Mouse (Mus musculus) heart, postnatal 10 days (tissue): ENCODE measurements at regions not wholly inside any gene's neighbourhood (a gene's known extent, or its start where the extent isn't known, plus 50 kb on each side); places are given as distances from the start of the nearest gene placed in this dataset.

Experiments
- DNase-seq, 2 experiments: peaks; one replicate each; pipeline ENCODE4 v3.0.0; 2021
- intact Hi-C: fragments of 180-260 bp; cut with DNase I; formaldehyde crosslinking; loops from one replicate; pipeline ENCODE4 v1.15.1; 2025

GRCm38 (mm10) chr1:184536311-184537200 is 195.9 kb downstream of the Hlx start:
- intact Hi-C loops: no loop called here
- no peak for DNase-seq

GRCm38 (mm10) chr1:184535691-184536090 is 196.7 kb downstream of the Hlx start:
- DNase-seq: no peak
- intact Hi-C loops: no loop called here

GRCm38 (mm10) chr1:184534511-184534910 is 197.9 kb downstream of the Hlx start:
- intact Hi-C loops: no loop called here
- no peak for DNase-seq

GRCm38 (mm10) chr1:184533870-184534269 is 198.5 kb downstream of the Hlx start:
- DNase-seq: no peak
- intact Hi-C loops: no loop called here

GRCm38 (mm10) chr1:184532488-184533055 is 199.8 kb downstream of the Hlx start:
- no peak for DNase-seq
- intact Hi-C loops: no loop called here

GRCm38 (mm10) chr1:184530606-184531320 is 201.7 kb downstream of the Hlx start:
- intact Hi-C loops: no loop called here
- DNase-seq: no peak

- intact Hi-C loops: no loop called here
These were observed 206.7 kb downstream of the Hlx start for GRCm38 (mm10) chr1:184525740-184526139.

GRCm38 (mm10) chr1:184519551-184519950 is 212.9 kb downstream of the Hlx start:
- intact Hi-C loops: no loop called here
- DNase-seq: peak; percentile 43 to 50

More at GRCm38 (mm10) chr1:184525740-184526139, 206.7 kb downstream of the Hlx start:
- no peak for DNase-seq

- intact Hi-C loops: no loop called here
- no peak for DNase-seq
These were observed 227.8 kb downstream of the Hlx start for GRCm38 (mm10) chr1:184504663-184505062.

GRCm38 (mm10) chr1:184503827-184504355 is 228.5 kb downstream of the Hlx start:
- intact Hi-C loops: no loop called here
- no peak for DNase-seq

GRCm38 (mm10) chr1:184500702-184501101 is 231.7 kb downstream of the Hlx start:
- intact Hi-C loops: no loop called here
- no peak for DNase-seq

GRCm38 (mm10) chr1:184498909-184499525 is 233.4 kb downstream of the Hlx start:
- intact Hi-C loops: no loop called here
- peak; percentile 10 for DNase-seq

- intact Hi-C loops: no loop called here
- DNase-seq: no peak
These were observed 235.4 kb downstream of the Hlx start for GRCm38 (mm10) chr1:184497007-184497406.

GRCm38 (mm10) chr1:184493811-184494210 is 238.6 kb downstream of the Hlx start:
- no peak for DNase-seq
- intact Hi-C loops: no loop called here

GRCm38 (mm10) chr1:184492115-184492514 is 240.3 kb downstream of the Hlx start:
- no peak for DNase-seq

GRCm38 (mm10) chr1:184491252-184491651 is 241.2 kb downstream of the Hlx start:
- DNase-seq: no peak
- intact Hi-C loops: no loop called here

More at GRCm38 (mm10) chr1:184492115-184492514, 240.3 kb downstream of the Hlx start:
- intact Hi-C loops: no loop called here

- intact Hi-C loops: no loop called here
- DNase-seq: no peak
These were observed 245.0 kb downstream of the Hlx start for GRCm38 (mm10) chr1:184487409-184487808.

- intact Hi-C loops: no loop called here
- no peak for DNase-seq
These were observed 247.6 kb downstream of the Hlx start for GRCm38 (mm10) chr1:184484801-184485200.

- intact Hi-C loops: no loop called here
- no peak for DNase-seq
These were observed 249.0 kb downstream of the Hlx start for GRCm38 (mm10) chr1:184483371-184483770.

- intact Hi-C loops: no loop called here
- DNase-seq: no peak
These were observed 250.4 kb downstream of the Hlx start for GRCm38 (mm10) chr1:184482026-184482425.
